Mouse (Mus musculus) heart, postnatal 10 days (tissue): ENCODE data around the gene Imp4. TPM values are rescaled to one million over a fixed set of nuclear protein-coding genes. Genes with fewer than 3 reads are reported as not detected.

Experiments used
- DNase-seq, 2 experiments: peaks; one replicate each; pipeline ENCODE4 v3.0.0; 2021
- intact Hi-C: fragments of 180-260 bp; cut with DNase I; formaldehyde crosslinking; loops from one replicate; pipeline ENCODE4 v1.15.1; 2025
- total RNA-seq, 2 experiments: library from RNA; stranded (reverse); gene quantifications; 2 replicates each; pipeline ENCODE4 v1.2.3; 2021

Gene Imp4
- total RNA-seq, 2 experiments from 2014 or later = 33.9 to 36.0 TPM

GRCm38 (mm10) chr1:34458431-34458830 is 18.8 kb downstream of the Imp4 start:
- no peak for DNase-seq
- intact Hi-C loops = no loop called here

GRCm38 (mm10) chr1:34459284-34460060 is 19.8 kb downstream of the Imp4 start, which contains the start of gene Ptpn18:
TSS of gene Ptpn18 (plus strand) at chr1:34459762.
- DNase-seq = peak; percentile 94 to 95
- intact Hi-C loops = no loop called here

GRCm38 (mm10) chr1:34460061-34460441 is 20.4 kb downstream of the Imp4 start:
- no peak for DNase-seq
- intact Hi-C loops = no loop called here

GRCm38 (mm10) chr1:34462766-34463165 is 23.1 kb downstream of the Imp4 start:
- peak; percentile 53 to 79 for DNase-seq
- intact Hi-C loops = loop anchor here (2.0 kb wide), 1 partner anchor 140 kb away; no protein-coding TSS in a partner anchor

- peak in 1 of 2 experiments; percentile 21 for DNase-seq
- intact Hi-C loops = no loop called here
Observed at GRCm38 (mm10) chr1:34464310-34464817, 24.7 kb downstream of the Imp4 start.

- no peak for DNase-seq
- intact Hi-C loops = no loop called here
Observed at GRCm38 (mm10) chr1:34465445-34465844, 25.8 kb downstream of the Imp4 start.

- intact Hi-C loops = no loop called here
- no peak for DNase-seq
Observed at GRCm38 (mm10) chr1:34468051-34468450, 28.4 kb downstream of the Imp4 start.

GRCm38 (mm10) chr1:34468500-34468899 is 28.8 kb downstream of the Imp4 start:
- no peak for DNase-seq
- intact Hi-C loops = no loop called here

GRCm38 (mm10) chr1:34469801-34470200 is 30.1 kb downstream of the Imp4 start:
- intact Hi-C loops = no loop called here
- DNase-seq = no peak

- DNase-seq = peak; percentile 42 to 47
- intact Hi-C loops = no loop called here
Observed at GRCm38 (mm10) chr1:34472427-34473300, 33.0 kb downstream of the Imp4 start.

- intact Hi-C loops = no loop called here
- no peak for DNase-seq
Observed at GRCm38 (mm10) chr1:34478891-34479655, 39.4 kb downstream of the Imp4 start.

GRCm38 (mm10) chr1:34480801-34481200 is 41.1 kb downstream of the Imp4 start:
- intact Hi-C loops = no loop called here
- no peak for DNase-seq

GRCm38 (mm10) chr1:34481920-34482669 is 42.4 kb downstream of the Imp4 start:
- intact Hi-C loops = no loop called here
- no peak for DNase-seq

GRCm38 (mm10) chr1:34484470-34484869 is 44.8 kb downstream of the Imp4 start:
- peak in 1 of 2 experiments; percentile 29 for DNase-seq
- intact Hi-C loops = no loop called here

GRCm38 (mm10) chr1:34485461-34486188 is 46.0 kb downstream of the Imp4 start:
- intact Hi-C loops = no loop called here
- DNase-seq = peak; percentile 52 to 58

- no peak for DNase-seq
- intact Hi-C loops = no loop called here
Observed at GRCm38 (mm10) chr1:34487383-34487782, 47.7 kb downstream of the Imp4 start.

GRCm38 (mm10) chr1:34489852-34490541 is 50.3 kb downstream of the Imp4 start:
- no peak for DNase-seq
- intact Hi-C loops = no loop called here

- intact Hi-C loops = no loop called here
- no peak for DNase-seq
Observed at GRCm38 (mm10) chr1:34491480-34491879, 51.8 kb downstream of the Imp4 start.
